Mouse (Mus musculus) stomach, postnatal 0 days (tissue): ENCODE measurements around the gene Gm9936. TPM values are rescaled to one million over a fixed set of nuclear protein-coding genes. Genes with fewer than 3 reads are reported as not detected.
A peak's percentile ranks its signal among the peaks of the same experiment; 100 is the strongest.

ENCODE experiments used
- ATAC-seq: fragments of 200-750 bp; cut with Nextera tagmentation; 2 replicates; pipeline ENCODE4 v1.8.0; 2017; ENCODE audit not compliant: low FRiP score, low TSS enrichment
- DNase-seq: peaks from one replicate; pipeline ENCODE4 v3.0.0-alpha.2; 2016; ENCODE audit warnings: low spot score
- H3K27ac ChIP-seq: fragments of 300-500 bp; sonication (generic); replicated peaks from 2 replicates; pipeline ENCODE4 v1.5.1; 2014; ENCODE audit warnings: mild to moderate bottlenecking, control low read depth
- H3K27me3 ChIP-seq: fragments of 300-500 bp; sonication (generic); 2 replicates; pipeline ENCODE4 v1.6.1; 2014; ENCODE audit warnings: low read length; ENCODE audit not compliant: control insufficient read depth, insufficient read depth
- H3K36me3 ChIP-seq: fragments of 300-500 bp; sonication (generic); 2 replicates; pipeline ENCODE4 v1.6.1; 2014; ENCODE audit warnings: low read length, mixed read lengths; ENCODE audit not compliant: control insufficient read depth, insufficient read depth
- H3K4me1 ChIP-seq: fragments of 300-500 bp; sonication (generic); replicated peaks from 2 replicates; pipeline ENCODE4 v1.6.1; 2014; ENCODE audit warnings: antibody characterized with exemption; ENCODE audit not compliant: control insufficient read depth, insufficient read depth
- H3K4me2 ChIP-seq: fragments of 300-500 bp; sonication (generic); replicated peaks from 2 replicates; pipeline ENCODE4 v1.6.1; 2014; ENCODE audit warnings: low read depth, mild to moderate bottlenecking, control low read depth, moderate library complexity
- H3K4me3 ChIP-seq: fragments of 300-500 bp; sonication (generic); 2 replicates; pipeline ENCODE4 v1.5.1; 2014; ENCODE audit warnings: low read depth, low read length, control low read depth
- H3K9ac ChIP-seq: fragments of 300-500 bp; sonication (generic); 2 replicates; pipeline ENCODE4 v1.6.1; 2014; ENCODE audit warnings: mild to moderate bottlenecking, low read length, control low read depth, mixed read lengths
- H3K9me3 ChIP-seq: fragments of 300-500 bp; sonication (generic); 2 replicates; pipeline ENCODE4 v1.6.1; 2016; ENCODE audit warnings: low read length; ENCODE audit not compliant: control insufficient read depth
- CTCF ChIP-seq: IDR thresholded peaks from 2 replicates; pipeline ENCODE4 v1.5.1; 2016; ENCODE audit warnings: antibody characterized with exemption, low read depth, mild to moderate bottlenecking, moderate library complexity
- EP300 ChIP-seq: optimal IDR thresholded peaks from 2 replicates; pipeline ENCODE3; 2016; ENCODE audit warnings: antibody characterized with exemption
- WGBS: fragments of 180-500 bp; shearing (Covaris S2); extraction: QIAGEN DNeasy Blood & Tissue Kit; methylation state at CpG from one replicate; pipeline ENCODE4 v1.1.7; 2014; 5-methylcytosine and 5-hydroxymethylcytosine counted together
- polyA plus RNA-seq: library from polyadenylated mRNA; unstranded; fragments of >200 nt; fragmentation: Nextera tagmentation; extraction: Ambion mirVana; gene quantifications from 2 replicates; pipeline ENCODE4 v1.2.1, GENCODE M21; 2015

Gm9936 gene
- polyA plus RNA-seq, 1 experiment from 2014 or later = 0.15 TPM

DNA sequence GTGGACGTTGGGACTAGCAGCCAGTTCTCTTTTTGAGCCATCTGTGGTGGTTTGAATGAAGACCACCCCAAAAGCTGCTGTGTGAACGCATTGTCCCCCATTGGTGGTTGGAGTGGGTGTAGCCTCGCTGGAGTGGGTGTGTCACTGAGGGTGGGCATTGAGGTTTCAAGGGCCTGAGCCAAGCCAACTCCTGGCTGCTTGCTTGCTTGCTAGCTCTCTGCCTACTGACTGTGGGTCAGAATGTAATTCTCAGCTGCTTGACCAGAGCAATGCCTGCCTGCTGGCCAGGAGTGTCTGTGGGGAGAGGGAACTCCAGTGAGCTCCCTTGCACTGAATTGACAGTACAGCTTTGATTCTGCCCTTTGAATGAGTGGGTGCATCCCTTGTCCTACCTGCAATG lies 28.7 kb downstream of the Gm9936 start:
- H3K27me3 ChIP-seq = no peaks in the 10 kb centered on the region
- no peak overlapping the region for H3K9ac ChIP-seq
- 68% methylated on average over 3 of the region's 3 CpGs for WGBS
- no peaks in the 10 kb centered on the region for H3K4me1 ChIP-seq
- no peak overlapping the region for H3K4me3 ChIP-seq
- H3K4me2 ChIP-seq = no peak overlapping the region
- DNase-seq (no peak), ATAC-seq (no peak)
- no peak overlapping the region for H3K27ac ChIP-seq
- no peaks in the 10 kb centered on the region for H3K36me3 ChIP-seq
- TF ChIP-seq CTCF (no peak), EP300 (no peak)
- H3K9me3 ChIP-seq = no peaks in the 10 kb centered on the region

DNA sequence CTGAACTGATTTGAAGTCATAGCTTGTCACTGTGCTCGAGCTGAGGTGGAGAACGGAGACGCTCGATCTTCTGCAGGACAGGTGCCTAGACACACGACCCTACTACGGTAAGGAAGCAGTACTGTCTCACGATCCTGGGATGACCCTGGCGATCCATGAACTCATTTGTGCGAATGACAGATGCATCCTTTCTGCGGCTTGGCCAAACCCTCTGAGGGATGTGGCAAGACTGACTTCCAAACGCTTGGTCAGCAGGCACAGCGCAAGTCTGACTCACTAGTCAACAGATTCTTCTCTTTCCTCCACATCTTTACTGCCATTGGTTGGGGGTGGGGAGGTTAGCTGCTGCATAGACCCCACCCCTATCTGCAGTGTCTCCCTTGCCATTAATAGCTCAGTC lies 31.1 kb downstream of the Gm9936 start:
- no peak overlapping the region for H3K9ac ChIP-seq
- no peak for TF ChIP-seq CTCF
- no peak for TF ChIP-seq EP300

DNA sequence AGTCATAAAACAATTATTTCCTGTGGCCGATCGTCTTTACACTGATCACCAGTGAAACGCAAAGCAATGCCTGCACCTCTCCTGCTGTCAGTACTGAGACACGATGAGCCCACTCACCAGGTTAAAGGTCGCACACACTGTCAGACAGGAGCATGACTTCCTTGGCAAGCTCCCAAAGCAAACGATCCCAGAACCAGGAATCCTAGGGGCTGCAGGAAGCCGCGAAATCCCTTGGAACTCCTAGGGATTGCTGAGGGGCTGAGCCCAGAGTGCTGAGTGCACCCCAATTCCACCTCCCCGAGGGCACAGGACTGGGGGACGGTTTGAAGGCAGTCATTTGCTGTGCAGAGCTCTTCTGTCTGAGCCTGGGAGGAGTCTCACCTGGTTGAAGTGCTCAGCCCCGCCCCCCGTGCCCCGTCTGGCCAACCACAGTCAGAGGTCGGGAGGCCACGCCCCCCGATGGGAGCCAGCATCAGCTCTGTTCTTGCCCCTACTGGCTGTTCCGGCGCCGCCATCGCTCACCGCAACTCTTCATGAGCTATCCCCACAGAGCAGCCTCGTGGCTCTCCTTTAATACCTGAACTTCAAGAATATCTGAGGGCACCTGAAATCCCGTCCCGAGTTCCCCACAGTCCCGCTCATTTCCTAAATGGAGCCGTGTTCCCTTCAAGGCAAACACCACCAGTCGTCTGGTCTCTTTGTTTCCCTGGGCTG lies 32.3 kb downstream of the Gm9936 start:
- WGBS = 8% methylated on average over 27 of the region's 27 CpGs
- Histone ChIP-seq H3K4me2 (peak overlapping the region; percentile 56), H3K27me3 (no peaks in the 10 kb centered on the region), H3K4me1 (no peaks in the 10 kb centered on the region), H3K27ac (no peak overlapping the region), H3K9ac (peak overlapping the region; percentile 51), H3K9me3 (no peaks in the 10 kb centered on the region), H3K36me3 (no peaks in the 10 kb centered on the region), H3K4me3 (peak overlapping the region; percentile 35)
- DNase-seq (peak; percentile 95), ATAC-seq (peak; percentile 90)
- peak; percentile 45; the same call in 1 of the 2 replicates for TF ChIP-seq CTCF
- no peak for TF ChIP-seq EP300

More for the DNA sequence above, 31.1 kb downstream of the Gm9936 start:
- Histone ChIP-seq H3K36me3 (no peaks in the 10 kb centered on the region), H3K4me1 (no peaks in the 10 kb centered on the region), H3K4me3 (no peak overlapping the region), H3K27ac (no peak overlapping the region), H3K9me3 (no peaks in the 10 kb centered on the region), H3K4me2 (no peak overlapping the region), H3K27me3 (no peaks in the 10 kb centered on the region)
- 77% methylated on average over 12 of the region's 12 CpGs for WGBS
- no peak for ATAC-seq
- no peak for DNase-seq

DNA sequence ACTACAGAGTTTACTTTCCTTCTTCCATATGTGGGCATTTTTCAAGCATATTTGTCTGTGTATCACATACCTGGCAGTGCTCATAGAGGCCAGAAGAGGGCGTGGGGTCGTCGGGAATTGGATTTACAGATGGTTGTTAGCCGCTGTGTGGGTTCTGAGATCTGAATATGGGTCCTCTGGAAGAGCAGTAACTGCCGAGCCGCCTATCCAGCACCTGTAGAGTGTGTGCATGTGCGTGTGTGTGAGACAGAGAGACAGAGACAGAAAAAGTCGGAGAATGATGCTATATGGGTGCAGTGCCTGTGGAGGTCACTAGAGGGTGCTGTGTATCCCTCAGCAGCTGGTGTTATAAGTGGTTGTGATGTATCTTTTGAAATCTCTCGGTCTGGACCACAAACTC lies 34.3 kb downstream of the Gm9936 start:
- ATAC-seq = peak; percentile 45
- H3K4me1 ChIP-seq = no peaks in the 10 kb centered on the region
- no peak overlapping the region for H3K4me2 ChIP-seq
- H3K27me3 ChIP-seq = no peaks in the 10 kb centered on the region
- H3K9ac ChIP-seq = no peak overlapping the region
- peak; percentile 83 for TF ChIP-seq CTCF
- TF ChIP-seq EP300 = no peak
- no peaks in the 10 kb centered on the region for H3K36me3 ChIP-seq
- 0 out of 2 replicates have a peak overlapping the region, but pooled peaks have one; percentile 40 for H3K27ac ChIP-seq
- H3K4me3 ChIP-seq = no peak overlapping the region
- 18% methylated on average over 9 of the region's 9 CpGs for WGBS
- DNase-seq = peak; percentile 61
- H3K9me3 ChIP-seq = no peaks in the 10 kb centered on the region

DNA sequence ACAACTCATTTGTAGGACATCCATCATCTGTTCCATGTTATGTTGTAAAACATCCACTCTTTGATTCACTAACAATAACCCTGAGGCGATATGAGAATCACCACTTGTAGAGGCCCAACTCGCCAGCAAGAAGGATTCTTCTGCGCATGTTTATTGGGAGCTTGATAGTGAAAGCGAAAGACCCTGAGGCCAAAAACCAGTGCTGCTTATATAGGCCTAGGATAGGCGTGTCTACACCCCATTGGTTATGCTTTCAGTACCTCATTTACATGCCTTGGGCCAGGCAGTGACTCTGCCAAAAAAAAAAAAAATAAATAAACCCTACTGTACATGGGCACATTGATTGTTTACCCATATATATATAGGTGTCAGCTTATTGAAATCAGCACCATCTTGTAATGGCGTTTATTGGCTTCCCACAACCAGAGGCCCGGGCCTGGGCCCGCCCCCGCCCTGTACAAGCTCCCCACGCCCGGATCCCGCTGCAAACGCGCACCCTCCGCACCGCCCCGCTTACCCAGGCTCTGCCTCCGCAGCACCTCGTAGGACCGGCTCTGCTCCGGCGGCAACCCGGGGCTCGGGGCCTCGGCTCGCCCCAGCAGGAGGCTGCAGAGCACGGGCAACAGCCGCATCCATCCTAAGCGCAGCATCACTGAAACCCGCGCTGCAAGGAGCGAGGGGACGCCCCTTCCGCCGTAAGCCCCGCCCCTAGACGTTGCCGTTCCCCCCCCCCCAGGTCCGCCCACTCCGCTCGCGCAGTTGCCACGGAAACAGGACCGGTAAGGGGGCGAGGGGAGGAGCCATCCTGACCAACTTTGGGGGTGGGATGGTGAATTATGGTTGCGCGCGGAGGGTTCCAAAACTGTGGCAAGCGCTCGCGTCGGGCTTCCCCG lies 35.4 kb downstream of the Gm9936 start, which contains the start of gene 1500011B03Rik:
Gene 1500011B03Rik, minus strand, starts transcription at position 673 of the 893 bp plus-strand sequence.
- DNase-seq = peak; percentile 80
- no peak for TF ChIP-seq EP300
- no peak for TF ChIP-seq CTCF
- 10% methylated on average over 48 of the region's 53 CpGs for WGBS

More for the DNA sequence above, 35.4 kb downstream of the Gm9936 start, which contains the start of gene 1500011B03Rik:
- Histone ChIP-seq H3K9ac (peak within 1 kb of the TSS; percentile 67), H3K9me3 (no peaks in the 10 kb centered on the region), H3K36me3 (no peaks in the 10 kb centered on the region), H3K27me3 (no peaks in the 10 kb centered on the region), H3K4me2 (peak within 1 kb of the TSS; percentile 68), H3K27ac (0 out of 2 replicates have a peak within 1 kb of the TSS, but pooled peaks have one; percentile 58), H3K4me3 (peak within 1 kb of the TSS; percentile 58), H3K4me1 (no peaks in the 10 kb centered on the region)
- peak; percentile 78 for ATAC-seq
